Mouse (Mus musculus) midbrain, embryonic 11.5 days (tissue): ENCODE results near the gene Olfr974. TPM values are rescaled to one million over a fixed set of nuclear protein-coding genes. Genes with fewer than 3 reads are reported as not detected.

ENCODE experiments used
- ATAC-seq: fragments of 200-750 bp; cut with Nextera tagmentation; 2 replicates; pipeline ENCODE4 v1.8.0; 2017; ENCODE audit warnings: moderate TSS enrichment, moderate library complexity; ENCODE audit not compliant: low FRiP score
- DNase-seq: peaks from one replicate; pipeline ENCODE4 v3.0.0; 2015; ENCODE audit warnings: low spot score; ENCODE audit errors: missing footprints
- H3K27ac ChIP-seq: fragments of 300-500 bp; sonication (generic); 2 replicates; pipeline ENCODE4 v1.5.1; 2014; ENCODE audit warnings: low read depth, low read length
- H3K27me3 ChIP-seq: fragments of 300-500 bp; sonication (generic); 2 replicates; pipeline ENCODE4 v1.6.1; 2014; ENCODE audit warnings: mild to moderate bottlenecking, low read length, moderate library complexity, mixed read lengths; ENCODE audit not compliant: control insufficient read depth, insufficient read depth
- H3K36me3 ChIP-seq: fragments of 300-500 bp; sonication (generic); 2 replicates; pipeline ENCODE4 v1.6.1; 2014; ENCODE audit warnings: mild to moderate bottlenecking, low read length, moderate library complexity, mixed read lengths; ENCODE audit not compliant: control insufficient read depth, insufficient read depth
- H3K4me1 ChIP-seq: fragments of 300-500 bp; sonication (generic); 2 replicates; pipeline ENCODE4 v1.6.1; 2014; ENCODE audit warnings: low read length; ENCODE audit not compliant: control insufficient read depth, insufficient read depth
- H3K4me2 ChIP-seq: fragments of 300-500 bp; sonication (generic); 2 replicates; pipeline ENCODE4 v1.6.1; 2014; ENCODE audit warnings: mild to moderate bottlenecking, moderate library complexity
- H3K4me3 ChIP-seq: fragments of 300-500 bp; sonication (generic); 2 replicates; pipeline ENCODE4 v1.5.1; 2014; ENCODE audit warnings: low read depth, low read length
- H3K9ac ChIP-seq: fragments of 300-500 bp; sonication (generic); 2 replicates; pipeline ENCODE4 v1.6.1; 2014; ENCODE audit warnings: low read length
- H3K9me3 ChIP-seq: fragments of 300-500 bp; sonication (generic); 2 replicates; pipeline ENCODE4 v1.6.1; 2016; ENCODE audit warnings: low read length; ENCODE audit not compliant: control insufficient read depth
- WGBS: fragments of 180-500 bp; shearing (Covaris S2); extraction: QIAGEN DNeasy Blood & Tissue Kit; methylation state at CpG from one replicate; pipeline ENCODE4 v1.1.7; 2014; 5-methylcytosine and 5-hydroxymethylcytosine counted together
- polyA plus RNA-seq: library from polyadenylated mRNA; unstranded; fragments of >200 nt; fragmentation: Nextera tagmentation; extraction: Ambion mirVana; gene quantifications from 2 replicates; pipeline ENCODE4 v1.2.1, GENCODE M21; 2014

Gene Olfr974
- polyA plus RNA-seq, 1 experiment from 2014 or later, result not detected

GRCm38 (mm10) chr9:39991813-39992212 is 54.5 kb downstream of the Olfr974 start, which contains the start of gene Olfr978:
Gene Olfr978 (plus strand): TSS chr9:39992113.
- no peak within 1 kb of the TSS for H3K9ac ChIP-seq
- H3K4me1 ChIP-seq, result no peaks in the 10 kb centered on the region
- ATAC-seq (no peak), DNase-seq (no peak)
- 85% methylated on average over 2 of the region's 2 CpGs for WGBS
- no peaks in the 10 kb centered on the region for H3K9me3 ChIP-seq
- no peaks in the 10 kb centered on the region for H3K36me3 ChIP-seq
- no peak within 1 kb of the TSS for H3K27ac ChIP-seq
- no peak within 1 kb of the TSS for H3K4me3 ChIP-seq
- H3K4me2 ChIP-seq, result no peak within 1 kb of the TSS
- no peaks in the 10 kb centered on the region for H3K27me3 ChIP-seq

Other genes with a start within 250 kb of the Olfr974 start
- gene Olfr149, start 230.4 kb upstream of the Olfr974 start, polyA plus RNA-seq, result 0.07 TPM in 1 of 2 replicates, not detected in the other
- gene Olfr965, start 226.1 kb upstream of the Olfr974 start, polyA plus RNA-seq, result not detected in 2 replicates
- gene Olfr150, start 206.5 kb upstream of the Olfr974 start, polyA plus RNA-seq, result not detected in 2 replicates
- gene Olfr967, start 191.3 kb upstream of the Olfr974 start, polyA plus RNA-seq, result not detected in 2 replicates
- gene Olfr968, start 154.2 kb upstream of the Olfr974 start, polyA plus RNA-seq, result not detected in 2 replicates
- not detected in 2 replicates for gene Olfr969, start 146.6 kb upstream of the Olfr974 start, polyA plus RNA-seq
- gene Olfr970, start 128.6 kb upstream of the Olfr974 start, polyA plus RNA-seq, result not detected in 2 replicates
- gene Olfr971, start 100.6 kb upstream of the Olfr974 start, polyA plus RNA-seq, result not detected in 2 replicates
- gene Olfr972, start 71.1 kb upstream of the Olfr974 start, polyA plus RNA-seq, result not detected in 2 replicates
- not detected in 2 replicates for gene Olfr229, start 30.2 kb upstream of the Olfr974 start, polyA plus RNA-seq
- not detected in 2 replicates for gene Olfr975, start 14.5 kb downstream of the Olfr974 start, polyA plus RNA-seq
- gene Olfr976, start 23.6 kb downstream of the Olfr974 start, polyA plus RNA-seq, result not detected in 2 replicates
- not detected in 2 replicates for gene Olfr978, start 54.6 kb downstream of the Olfr974 start, polyA plus RNA-seq
- gene Olfr979, start 66.0 kb downstream of the Olfr974 start, polyA plus RNA-seq, result not detected in 2 replicates
- not detected in 2 replicates for gene Olfr980, start 72.1 kb downstream of the Olfr974 start, polyA plus RNA-seq
- not detected in 2 replicates for gene Olfr981, start 84.0 kb downstream of the Olfr974 start, polyA plus RNA-seq
- not detected in 2 replicates for gene Olfr982, start 136.3 kb downstream of the Olfr974 start, polyA plus RNA-seq
- not detected in 2 replicates for gene Olfr983, start 156.1 kb downstream of the Olfr974 start, polyA plus RNA-seq
- gene Olfr984, start 176.7 kb downstream of the Olfr974 start, polyA plus RNA-seq, result not detected in 2 replicates
- not detected in 2 replicates for gene Olfr985, start 192.7 kb downstream of the Olfr974 start, polyA plus RNA-seq
- not detected in 2 replicates for gene Tmem225, start 210.6 kb downstream of the Olfr974 start, polyA plus RNA-seq
- not detected in 2 replicates for gene Olfr986, start 243.4 kb downstream of the Olfr974 start, polyA plus RNA-seq